Mouse (Mus musculus) G1E (cell line): ENCODE measurements around the gene Ugt1a6a.
"Not testable (repeated sequence)": the region's sequence is repeated elsewhere in the genome, so short reads cannot be mapped to it uniquely, and the experiment has no call there.

Experiments
- CTCF ChIP-seq: IDR thresholded peaks from 2 replicates; pipeline ENCODE4 v1.5.1; 2012; ENCODE audit warnings: low read depth, low read length, inconsistent platforms, mixed read lengths
- GATA1 ChIP-seq: IDR thresholded peaks from 2 replicates; pipeline ENCODE4 v1.6.1; 2012; ENCODE audit warnings: borderline replicate concordance, low read length, inconsistent platforms, mixed read lengths
- POLR2AphosphoS5 ChIP-seq: IDR thresholded peaks from 2 replicates; pipeline ENCODE4 v1.6.1; 2012; ENCODE audit warnings: low read depth, low read length, inconsistent platforms; ENCODE audit not compliant: insufficient replicate concordance
- TAL1 ChIP-seq: conservative IDR thresholded peaks from 2 replicates; pipeline ENCODE4 v1.6.1; 2012; ENCODE audit warnings: low read depth, low read length, inconsistent platforms, mixed read lengths

- TF ChIP-seq GATA1, CTCF, TAL1, POLR2AphosphoS5: not testable (repeated sequence)
Measured at GRCm38 (mm10) chr1:88120550-88120949, 14.1 kb upstream of the Ugt1a6a start.
